Mouse (Mus musculus): ENCODE results near the gene Tcf19.
"Not testable (repeated sequence)": the region's sequence is repeated elsewhere in the genome, so short reads cannot be mapped to it uniquely, and the experiment has no call there.

Gene Tcf19

GRCm38 (mm10) chr17:35532901-35533300 lies 16.3 kb upstream of the Tcf19 start, which contains the start of gene Psors1c2:
Gene Psors1c2 (plus strand): TSS chr17:35533201.
- no peak for DNase-seq (ENCODE audit: low read depth)

GRCm38 (mm10) chr17:35532360-35532759 lies 15.7 kb upstream of the Tcf19 start:
- no peak for DNase-seq (ENCODE audit: low read depth)

- DNase-seq (ENCODE audit: low read depth), result no peak
Measured at GRCm38 (mm10) chr17:35526644-35527043, 10.0 kb upstream of the Tcf19 start.

DNA sequence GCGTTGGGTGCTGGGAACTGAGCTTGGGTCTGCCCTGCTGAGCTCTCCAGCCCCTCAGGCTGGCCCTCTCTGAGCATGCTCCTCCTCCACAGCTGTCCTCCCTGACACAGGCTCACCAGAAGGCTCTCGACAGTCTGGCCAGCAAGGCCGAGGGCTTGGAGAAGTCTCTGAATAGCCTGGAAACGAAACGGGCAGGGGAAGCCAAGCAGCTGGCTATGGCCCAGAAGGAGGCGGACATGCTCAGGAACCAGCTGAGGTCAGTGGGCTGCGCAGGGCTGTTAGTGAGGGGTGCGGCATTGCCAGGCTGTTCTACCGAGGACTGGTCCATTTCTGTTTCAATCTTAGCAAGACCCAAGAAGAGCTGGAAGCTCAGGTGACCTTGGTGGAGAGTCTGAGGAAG lies 7.7 kb upstream of the Tcf19 start:
- no peak for DNase-seq (ENCODE audit: low read depth)

DNA sequence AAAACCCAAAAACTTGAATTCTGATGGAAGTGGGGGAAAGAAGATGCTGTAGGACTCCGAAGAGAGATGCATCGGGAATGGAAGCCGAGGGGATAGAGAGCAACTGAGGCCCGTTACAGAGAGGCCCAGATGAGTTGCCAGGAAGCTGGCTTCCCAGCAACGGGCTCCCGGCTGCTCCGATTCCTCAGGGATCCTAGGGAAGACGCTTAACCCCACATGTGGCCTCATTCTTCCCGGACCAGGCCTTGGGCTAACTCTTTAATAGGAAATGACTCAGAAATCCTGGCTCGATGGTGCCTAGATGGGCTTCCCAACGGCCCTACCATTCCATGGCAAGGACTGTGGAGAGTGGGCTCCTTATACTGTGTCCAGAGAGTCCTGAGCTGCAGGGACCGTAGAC lies 902 bp upstream of the Tcf19 start:
- peak; percentile 71 for DNase-seq (ENCODE audit: low read depth)

DNA sequence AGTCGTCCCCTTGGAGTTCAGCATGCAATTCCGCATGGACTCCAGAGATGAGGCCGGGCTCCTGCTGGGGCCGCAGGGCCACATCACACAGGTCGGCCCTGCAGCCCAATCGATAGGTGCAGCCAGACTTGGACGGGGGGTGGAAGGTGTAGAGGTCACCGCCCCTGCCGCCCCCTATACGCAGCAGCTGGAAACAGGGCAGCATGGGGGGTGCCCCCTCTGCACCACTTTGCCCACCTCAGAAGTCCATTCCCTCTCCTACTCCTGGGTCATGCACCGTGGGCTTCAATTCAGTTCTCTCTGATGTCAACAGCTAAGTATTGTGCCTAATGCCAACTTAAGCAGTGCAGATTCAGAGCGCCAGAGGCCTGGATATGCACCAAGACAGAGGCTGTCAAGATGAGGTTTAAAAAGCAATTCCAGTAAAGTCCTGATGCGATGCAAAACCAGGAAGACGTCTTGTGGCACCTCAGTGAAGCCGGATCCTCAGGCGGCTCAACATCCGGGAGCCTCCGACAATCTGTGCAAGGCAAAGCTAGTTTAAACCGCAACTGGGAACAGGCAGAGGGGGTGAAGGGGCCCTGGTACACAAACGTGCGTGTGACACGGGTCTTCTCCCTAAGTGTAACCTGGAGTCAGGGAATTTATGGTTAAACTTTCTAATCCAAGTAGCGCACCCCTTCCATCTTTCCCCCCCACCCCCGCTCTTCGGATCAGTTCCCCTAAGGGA lies 548 bp downstream of the Tcf19 start:
- DNase-seq (ENCODE audit: low read depth), result peak; percentile 61

GRCm38 (mm10) chr17:35514756-35515155 lies 1.9 kb downstream of the Tcf19 start:
- DNase-seq (ENCODE audit: low read depth), result no peak

GRCm38 (mm10) chr17:35513886-35514285 lies 2.7 kb downstream of the Tcf19 start:
- DNase-seq (ENCODE audit: low read depth), result peak; percentile 85

GRCm38 (mm10) chr17:35512916-35513626 lies 3.6 kb downstream of the Tcf19 start:
- DNase-seq (ENCODE audit: low read depth), result peak; percentile 67

DNA sequence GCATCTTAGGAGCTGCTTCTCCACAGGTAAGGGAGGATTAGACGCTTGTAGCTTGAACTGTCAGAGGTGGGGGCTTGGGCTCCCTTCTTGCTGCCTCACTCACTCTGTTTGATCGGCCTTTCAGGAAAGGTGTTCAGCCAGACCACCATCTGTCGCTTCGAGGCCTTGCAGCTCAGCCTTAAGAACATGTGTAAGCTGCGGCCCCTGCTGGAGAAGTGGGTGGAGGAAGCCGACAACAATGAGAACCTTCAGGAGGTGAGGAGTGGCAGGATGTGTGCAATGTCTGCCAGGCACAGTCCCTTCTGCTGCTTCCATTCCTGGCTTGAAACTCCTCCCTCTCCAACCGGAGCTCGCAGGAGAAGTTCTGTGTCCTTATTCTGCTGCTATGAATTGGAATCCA lies 7.3 kb downstream of the Tcf19 start:
- peak; percentile 61 for DNase-seq (ENCODE audit: low read depth)

DNA sequence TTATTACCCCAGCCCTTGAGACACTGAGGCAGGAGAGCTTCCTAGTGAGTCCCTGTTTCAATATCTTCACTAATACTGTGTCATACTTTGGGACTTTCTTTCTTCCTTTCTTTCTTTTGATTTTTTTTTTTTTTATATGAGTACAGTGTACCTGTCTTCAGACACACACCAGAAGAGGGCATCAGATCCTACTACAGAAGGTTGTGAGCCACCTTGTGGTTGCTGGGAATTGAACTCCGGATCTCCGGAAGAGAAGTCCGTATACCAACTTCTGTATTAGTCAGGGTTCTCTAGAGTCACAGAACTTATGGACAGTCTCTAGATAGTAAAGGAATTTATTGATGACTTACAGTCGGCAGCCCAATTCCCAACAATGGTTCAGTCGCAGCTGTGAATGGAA lies 8.3 kb downstream of the Tcf19 start:
- not testable (repeated sequence) for DNase-seq (ENCODE audit: low read depth)

DNA sequence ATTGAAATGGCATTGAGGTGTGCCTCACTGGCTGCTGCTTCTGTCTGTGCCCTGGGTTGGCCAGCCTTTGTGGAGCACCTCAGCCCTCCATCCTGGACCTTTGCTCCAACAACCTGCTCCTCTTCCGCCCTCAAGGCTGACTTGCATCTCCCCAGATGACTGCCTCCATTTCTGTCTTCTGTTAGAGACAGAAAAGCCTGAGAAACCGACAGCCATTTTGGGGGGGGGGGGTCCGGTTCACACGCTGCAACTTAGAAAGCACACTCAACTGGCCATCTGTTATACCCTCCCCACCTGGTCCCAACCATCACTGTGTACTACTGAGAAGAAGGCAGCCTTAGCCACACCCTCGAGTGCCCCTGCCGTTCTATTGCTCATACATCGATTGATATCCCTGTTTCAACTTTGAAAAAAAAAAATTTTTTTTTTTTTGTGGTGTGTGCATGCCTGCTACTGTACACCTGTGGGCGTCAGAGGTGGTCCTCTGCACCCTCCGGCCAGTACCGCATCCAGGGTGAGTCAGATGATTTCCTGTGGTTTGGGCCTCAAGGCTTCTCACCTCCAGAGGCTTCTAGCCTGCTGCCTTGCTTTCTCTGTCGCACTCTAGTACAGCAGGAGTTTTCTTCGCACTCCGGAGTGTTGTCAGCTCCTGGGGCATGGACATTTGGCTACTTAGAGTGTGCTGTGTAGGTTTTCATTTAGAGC lies 8.9 kb downstream of the Tcf19 start:
- DNase-seq (ENCODE audit: low read depth), result no peak

GRCm38 (mm10) chr17:35506881-35507280 lies 9.7 kb downstream of the Tcf19 start:
- DNase-seq (ENCODE audit: low read depth), result no peak

- no peak for DNase-seq (ENCODE audit: low read depth)
Measured at GRCm38 (mm10) chr17:35505776-35506175, 10.8 kb downstream of the Tcf19 start, which contains the start of gene Pou5f1. Gene Pou5f1 (plus strand): TSS chr17:35506018.

GRCm38 (mm10) chr17:35504628-35505481 lies 11.8 kb downstream of the Tcf19 start:
- DNase-seq (ENCODE audit: low read depth), result no peak

DNA sequence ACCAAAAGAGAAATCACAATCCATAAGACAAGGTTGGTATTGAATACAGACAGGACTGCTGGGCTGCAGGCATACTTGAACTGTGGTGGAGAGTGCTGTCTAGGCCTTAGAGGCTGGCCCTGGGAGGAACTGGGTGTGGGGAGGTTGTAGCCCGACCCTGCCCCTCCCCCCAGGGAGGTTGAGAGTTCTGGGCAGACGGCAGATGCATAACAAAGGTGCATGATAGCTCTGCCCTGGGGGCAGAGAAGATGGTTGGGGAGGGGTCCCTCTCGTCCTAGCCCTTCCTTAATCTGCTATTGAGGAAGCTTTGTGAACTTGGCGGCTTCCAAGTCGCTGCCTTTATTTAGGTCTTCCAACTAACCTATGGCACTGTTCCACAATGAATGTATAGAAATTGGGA lies 12.8 kb downstream of the Tcf19 start:
- no peak for DNase-seq (ENCODE audit: low read depth)

- DNase-seq (ENCODE audit: low read depth), result no peak
Measured at GRCm38 (mm10) chr17:35502762-35503161, 13.9 kb downstream of the Tcf19 start.

- peak; percentile 33 for DNase-seq (ENCODE audit: low read depth)
Measured at GRCm38 (mm10) chr17:35502226-35502625, 14.4 kb downstream of the Tcf19 start.

GRCm38 (mm10) chr17:35497124-35497523 lies 19.5 kb downstream of the Tcf19 start:
- DNase-seq (ENCODE audit: low read depth), result no peak

- DNase-seq (ENCODE audit: low read depth), result no peak
Measured at GRCm38 (mm10) chr17:35490320-35490719, 26.3 kb downstream of the Tcf19 start.

DNA sequence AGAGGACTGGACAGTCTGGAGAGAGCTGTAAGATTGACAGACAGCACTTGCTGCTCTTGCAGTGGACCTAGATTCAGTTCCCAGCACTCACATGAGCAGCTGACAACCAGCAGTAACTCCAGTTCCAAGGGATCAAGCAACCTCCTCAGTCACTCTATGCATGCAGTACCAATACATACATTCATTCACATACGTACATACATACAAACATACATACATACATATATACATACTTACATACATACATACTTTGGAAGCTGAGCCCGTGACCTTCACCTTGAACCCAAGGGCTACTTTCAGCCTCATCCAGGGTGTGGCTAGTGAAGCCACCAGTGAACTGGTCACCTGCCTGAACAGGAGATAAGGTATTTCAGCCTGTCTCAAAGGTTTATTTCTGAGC lies 28.6 kb downstream of the Tcf19 start:
- no peak for DNase-seq (ENCODE audit: low read depth)

- DNase-seq (ENCODE audit: low read depth), result no peak
Measured at GRCm38 (mm10) chr17:35486726-35487125, 29.9 kb downstream of the Tcf19 start.
